Mouse (Mus musculus) adrenal gland (tissue): ENCODE measurements around the gene Gm20671.
"Not testable (repeated sequence)": the region's sequence is repeated elsewhere in the genome, so short reads cannot be mapped to it uniquely, and the experiment has no call there.

Experiments
- intact Hi-C: fragments of 180-260 bp; cut with DNase I; formaldehyde crosslinking; loops from one replicate; pipeline ENCODE4 v1.15.1; 2025

Gm20671 gene

DNA sequence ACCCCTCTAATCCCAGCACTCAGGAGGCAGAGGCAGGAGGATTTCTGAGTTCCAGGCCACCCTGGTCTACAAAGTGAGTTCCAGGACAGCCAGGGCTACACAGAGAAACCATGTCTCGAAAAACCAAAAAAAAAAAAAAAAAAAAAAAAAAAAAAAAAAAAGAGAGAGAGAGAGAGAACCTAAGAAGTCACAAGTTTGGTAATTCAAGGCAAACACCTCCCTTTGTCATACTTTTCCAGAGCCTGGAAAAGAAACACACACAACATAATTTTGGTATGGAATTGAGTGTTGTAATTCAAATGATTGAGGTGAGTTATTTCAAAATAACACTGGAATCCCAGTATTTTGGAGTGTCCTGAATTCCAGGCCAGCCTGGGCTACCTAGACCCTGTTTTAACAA is 40.5 kb downstream of the Gm20671 start:
- intact Hi-C loops = not testable (repeated sequence)

DNA sequence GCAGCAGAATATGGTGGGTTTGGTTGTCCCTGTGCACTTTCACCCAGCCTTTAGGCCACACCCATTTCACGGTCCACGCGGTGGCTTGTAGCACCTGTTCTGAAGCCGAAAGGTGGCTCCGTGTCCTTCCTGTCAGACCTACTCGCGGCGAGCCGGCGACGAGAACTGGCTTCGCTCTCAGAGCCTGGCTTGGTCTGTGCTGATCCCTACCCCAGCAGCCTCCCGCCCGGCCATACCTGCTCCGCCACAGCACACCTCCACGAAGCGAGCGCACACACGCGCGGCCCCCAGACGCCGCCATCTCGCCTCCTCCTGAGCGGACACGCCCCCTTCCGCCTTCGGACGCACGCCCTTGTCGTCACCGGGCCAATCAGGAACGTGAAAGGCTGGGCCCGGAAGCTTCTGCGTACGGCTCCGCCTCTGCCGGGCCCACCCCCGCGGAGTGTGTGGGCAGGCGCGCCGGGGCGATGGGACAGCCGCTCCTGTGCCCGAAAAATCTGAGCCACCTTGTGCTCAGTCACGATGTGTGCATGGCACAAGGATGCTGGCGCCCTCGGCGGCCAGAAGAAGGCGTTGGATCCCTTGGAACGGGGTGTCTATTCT is 41.5 kb downstream of the Gm20671 start, which contains the start of gene Pisd:
TSS of gene Pisd (minus strand) at position 334 of the 603 bp plus-strand sequence.
- intact Hi-C loops = no loop called here

DNA sequence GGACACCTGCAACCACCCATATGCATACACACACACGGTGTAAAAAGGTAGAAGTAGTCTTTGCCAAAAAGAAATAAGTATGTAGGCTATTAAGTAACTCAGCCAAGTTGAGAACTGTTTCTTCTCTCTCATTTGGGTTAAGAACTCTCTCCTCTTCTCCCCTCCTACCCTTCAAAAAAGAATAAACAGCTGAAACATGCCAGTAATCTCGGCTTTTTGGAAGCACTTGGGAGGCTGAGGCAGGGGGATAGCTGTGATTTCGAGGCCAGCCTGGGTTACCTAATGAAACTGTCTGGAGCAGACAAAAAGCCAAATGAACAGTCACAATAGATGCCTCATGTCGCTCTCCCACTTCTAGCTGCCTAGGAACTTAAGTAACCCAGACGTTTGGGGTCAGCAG is 42.2 kb downstream of the Gm20671 start:
- intact Hi-C loops = no loop called here

DNA sequence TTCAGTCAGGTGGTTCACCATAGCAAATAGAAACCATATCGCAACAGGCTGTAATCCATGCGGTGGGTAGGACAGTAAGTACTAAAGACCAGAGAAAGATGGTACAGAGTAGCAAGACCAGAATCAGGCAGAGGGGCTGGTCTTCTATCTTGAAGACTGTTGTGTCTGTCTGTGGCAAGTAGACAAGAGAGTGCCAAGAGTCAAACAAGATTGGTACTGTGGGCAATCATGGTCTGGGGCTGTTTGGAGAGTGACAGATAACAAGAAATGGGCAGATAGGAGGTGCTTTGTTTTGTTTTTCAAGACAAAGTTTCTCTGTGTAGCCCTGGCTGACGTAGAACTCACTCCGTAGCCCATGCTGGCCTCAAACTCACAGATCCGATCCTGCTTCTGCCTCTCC is 45.3 kb downstream of the Gm20671 start:
- intact Hi-C loops = no loop called here

DNA sequence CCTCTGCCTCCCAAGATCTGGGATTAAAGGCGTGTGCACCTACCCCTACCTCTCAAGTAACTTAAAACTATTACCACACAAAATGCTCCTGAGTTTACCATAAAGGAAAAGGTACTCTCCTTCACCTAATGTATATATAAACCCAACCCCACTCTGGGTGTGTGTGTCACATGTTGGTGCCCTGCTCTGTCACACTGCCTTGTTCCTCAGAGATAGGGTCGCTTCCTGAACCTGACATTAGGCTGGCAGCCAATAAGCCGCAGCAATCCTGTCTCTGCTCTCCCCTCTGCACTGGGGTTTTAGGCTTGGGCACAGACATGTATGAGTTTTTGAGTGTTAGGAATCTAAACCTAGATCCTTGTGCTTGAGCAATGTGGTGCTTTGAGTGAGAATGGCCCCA is 48.7 kb downstream of the Gm20671 start:
- intact Hi-C loops = no loop called here

DNA sequence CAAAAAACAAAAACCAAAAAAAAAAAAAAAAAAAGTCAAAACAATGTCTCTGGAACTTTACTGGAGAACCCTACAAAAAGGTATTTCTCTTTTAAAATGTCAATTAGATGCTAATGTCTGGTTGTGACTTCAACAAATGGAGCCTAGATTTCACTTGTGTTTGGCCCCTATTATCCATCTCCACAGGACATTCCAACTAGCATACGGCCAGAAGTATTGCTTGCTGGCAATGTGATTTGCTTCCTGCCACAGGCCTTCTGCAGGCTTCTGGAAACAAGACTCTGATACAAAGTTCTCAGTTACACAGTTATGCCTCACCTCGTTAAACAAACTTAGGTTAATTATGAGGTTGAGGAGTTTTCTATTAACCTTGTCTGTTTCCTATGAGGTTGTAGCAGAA is 54.5 kb downstream of the Gm20671 start:
- intact Hi-C loops = no loop called here

DNA sequence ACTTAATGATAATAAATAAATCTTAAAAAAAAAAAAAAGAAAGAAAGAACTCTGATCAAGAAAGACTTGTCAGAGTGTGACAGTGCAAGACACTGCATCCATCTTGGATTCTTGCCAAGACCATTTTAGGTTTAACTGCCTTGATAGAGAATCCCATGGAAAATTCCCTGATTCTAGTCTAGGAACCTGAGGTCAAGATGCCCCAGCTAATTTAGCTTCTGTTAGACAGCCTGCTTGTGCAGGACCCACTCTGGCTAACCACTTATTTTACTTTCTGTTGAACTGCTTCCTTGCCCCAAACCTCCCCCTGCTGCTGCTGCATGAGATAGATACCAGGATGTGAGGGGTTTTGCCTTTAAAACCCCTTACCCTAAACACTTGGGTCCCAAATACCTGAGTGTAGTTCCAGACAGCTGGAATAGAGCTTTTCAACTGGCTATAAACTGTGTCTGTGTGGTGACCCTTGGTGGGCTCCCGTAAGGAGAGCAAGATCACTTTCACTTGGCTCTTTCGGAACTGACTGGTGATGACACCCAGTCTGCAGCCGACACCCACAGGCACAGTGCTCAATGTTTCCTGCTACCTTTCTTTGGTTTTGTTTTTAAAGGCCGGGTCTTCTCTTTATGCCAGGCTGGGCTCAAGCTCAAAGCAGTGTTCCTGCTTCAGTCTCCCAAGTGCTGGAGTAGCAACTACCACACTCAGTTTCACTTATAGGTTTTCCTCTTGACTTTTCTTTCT is 59.1 kb downstream of the Gm20671 start:
- intact Hi-C loops = no loop called here

DNA sequence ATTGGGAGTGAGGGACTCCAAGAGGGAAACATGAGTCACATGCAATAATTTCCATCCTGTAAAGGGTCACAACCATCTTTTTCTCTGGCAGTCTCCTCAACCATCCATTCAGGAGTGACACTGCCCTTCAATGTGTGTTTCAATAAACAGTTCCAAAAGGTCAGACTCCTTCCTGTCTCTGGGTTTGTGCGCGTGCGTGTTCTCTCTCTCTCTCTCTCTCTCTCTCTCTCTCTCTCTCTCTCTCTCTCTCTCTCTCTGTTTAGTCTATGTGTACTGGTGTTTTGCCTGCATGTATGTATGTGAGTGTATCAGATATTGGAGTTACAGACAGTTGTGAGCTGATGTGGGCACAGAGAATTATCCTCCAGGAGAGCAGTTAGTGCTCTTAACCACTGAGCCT is 59.9 kb downstream of the Gm20671 start:
- intact Hi-C loops = no loop called here

DNA sequence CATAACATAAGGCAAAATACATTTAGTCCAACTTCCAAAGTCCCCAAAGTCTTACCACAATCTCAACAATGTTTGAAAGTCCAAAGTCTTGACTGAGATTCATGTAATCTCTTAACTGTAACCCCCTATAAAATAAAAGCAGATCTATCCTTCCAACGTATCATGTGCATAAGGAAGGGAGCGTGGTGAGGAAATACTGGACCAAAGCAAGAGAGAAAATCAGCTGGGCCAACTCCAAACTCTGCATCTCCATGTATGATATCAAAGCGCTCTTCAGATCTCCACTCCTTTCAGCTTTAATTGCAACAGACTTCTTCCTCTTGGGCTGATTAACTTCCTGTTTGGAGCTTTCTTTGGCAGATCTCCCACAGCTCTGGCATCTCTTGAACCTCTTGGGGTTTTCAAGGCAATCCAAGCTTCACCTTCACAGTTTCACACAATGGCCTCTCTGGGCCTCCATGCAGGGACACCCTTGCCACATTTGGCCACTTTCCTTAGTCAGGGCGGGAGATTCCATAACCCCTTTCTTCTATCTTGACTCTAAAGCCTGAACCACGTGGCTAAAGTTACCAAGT is 65.3 kb downstream of the Gm20671 start:
- intact Hi-C loops = no loop called here

DNA sequence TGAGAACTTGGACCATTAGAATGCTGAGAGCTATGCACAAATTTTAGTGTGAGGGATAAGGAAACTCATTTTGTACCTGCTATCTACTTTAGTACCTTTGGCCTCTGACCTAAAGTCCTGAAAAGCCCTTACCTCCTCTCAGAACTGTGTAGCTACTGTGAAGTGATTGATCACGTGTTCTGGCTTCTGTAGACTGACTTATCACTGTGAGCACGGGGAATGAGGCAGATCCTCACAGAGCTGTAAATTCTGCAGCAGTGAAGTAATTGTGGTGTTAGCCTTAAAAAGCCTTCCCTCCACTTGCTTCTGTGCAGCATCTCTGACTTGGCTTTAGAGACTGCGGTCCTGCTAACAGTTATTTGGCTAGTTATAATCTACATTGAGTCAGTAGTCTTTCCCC is 66.1 kb downstream of the Gm20671 start:
- intact Hi-C loops = no loop called here

DNA sequence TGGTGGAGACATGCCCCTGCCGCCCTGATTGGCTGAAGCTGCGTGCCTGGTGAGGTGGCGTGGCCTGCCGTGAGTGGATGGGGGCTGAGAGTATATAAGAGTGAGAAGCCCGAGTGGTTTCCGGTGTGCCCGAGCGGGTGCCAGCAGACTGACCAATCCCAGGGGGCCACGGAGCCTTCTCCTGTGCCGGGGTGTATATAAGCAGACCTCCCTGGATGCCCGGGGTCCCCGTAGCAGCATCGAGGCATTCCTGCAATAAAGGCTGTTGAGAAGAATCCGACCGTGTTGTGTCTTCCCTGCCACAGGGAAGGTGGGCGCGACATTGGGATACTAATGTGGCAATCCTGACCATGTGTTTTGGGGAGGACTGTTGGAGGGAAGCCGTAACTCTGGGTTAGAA is 66.6 kb downstream of the Gm20671 start:
- intact Hi-C loops = not testable (repeated sequence)

DNA sequence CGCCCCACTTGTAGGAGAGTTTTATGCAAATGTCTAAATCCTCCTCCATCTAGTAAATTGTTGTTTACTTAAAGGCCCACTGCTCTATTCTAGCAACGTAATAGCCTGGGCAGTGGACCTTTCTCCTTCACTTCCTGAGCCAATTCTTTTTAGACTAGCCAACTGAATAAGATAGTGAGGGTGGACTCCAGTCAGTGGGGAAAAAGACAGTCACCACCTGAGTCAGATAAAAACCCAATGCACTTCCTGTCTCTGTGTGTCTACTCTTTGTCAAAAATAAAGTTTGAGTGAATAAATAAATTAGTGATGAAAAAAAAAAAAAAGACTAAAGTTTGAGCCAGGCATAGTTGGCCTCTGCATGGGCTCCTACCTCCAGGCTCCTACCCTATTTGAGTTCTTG is 67.2 kb downstream of the Gm20671 start:
- intact Hi-C loops = no loop called here

DNA sequence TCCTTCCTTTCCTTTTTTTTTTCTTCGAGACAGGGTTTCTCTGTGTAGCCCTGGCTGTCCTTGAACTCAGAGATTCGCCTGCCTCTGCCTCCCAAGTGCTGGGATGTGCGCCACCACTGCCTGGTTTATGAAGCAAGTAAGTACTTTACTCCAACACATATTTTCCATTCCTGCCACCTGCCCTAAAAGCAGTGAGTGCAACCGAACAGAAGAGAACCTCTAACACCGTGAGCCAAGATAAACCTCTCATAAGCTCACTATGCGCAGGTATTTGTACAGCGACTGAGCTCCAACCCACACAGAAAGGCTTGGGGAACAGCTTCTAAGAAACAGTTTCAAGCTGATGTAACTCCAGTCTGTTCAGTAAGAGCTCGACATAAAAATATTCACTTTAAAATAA is 70.8 kb downstream of the Gm20671 start:
- intact Hi-C loops = no loop called here

DNA sequence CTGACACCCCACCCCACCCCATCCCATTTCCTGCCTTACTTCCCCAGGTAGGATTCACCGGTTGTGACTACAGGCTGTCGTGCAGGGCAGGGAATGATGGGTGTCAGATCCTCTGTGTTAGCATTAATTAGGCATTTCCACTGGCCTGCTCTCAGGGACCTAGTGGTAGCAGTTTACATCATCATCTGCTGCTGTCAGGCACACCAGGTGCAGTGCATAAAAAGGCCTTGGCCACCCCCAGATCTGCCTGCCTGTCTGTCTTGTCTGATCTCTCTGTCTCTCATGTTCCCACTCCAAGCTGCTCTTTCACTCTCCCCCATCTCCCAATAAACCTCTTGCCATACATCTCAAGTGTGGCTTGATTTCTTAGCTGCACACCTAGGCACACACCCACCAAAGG is 75.2 kb downstream of the Gm20671 start:
- intact Hi-C loops = no loop called here

DNA sequence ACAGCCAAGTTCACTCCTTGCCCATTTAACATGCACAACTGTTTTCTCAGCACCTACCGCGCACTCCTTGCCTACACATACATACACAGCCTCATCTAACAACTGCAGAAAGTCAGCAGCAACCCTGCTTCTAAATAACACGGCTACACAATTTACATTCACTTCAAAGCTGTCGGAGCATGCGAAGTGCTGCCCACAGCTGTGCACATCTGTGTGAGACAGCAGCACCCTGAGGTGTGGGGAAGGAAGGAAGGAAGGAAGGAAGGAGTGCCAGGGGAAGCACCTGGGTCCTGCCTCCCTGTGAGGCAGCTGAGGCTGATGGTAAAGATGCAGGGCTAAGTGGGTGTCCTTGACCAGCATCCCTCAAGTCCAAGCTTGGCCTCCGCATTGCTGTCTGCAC is 78.0 kb downstream of the Gm20671 start:
- intact Hi-C loops = no loop called here

DNA sequence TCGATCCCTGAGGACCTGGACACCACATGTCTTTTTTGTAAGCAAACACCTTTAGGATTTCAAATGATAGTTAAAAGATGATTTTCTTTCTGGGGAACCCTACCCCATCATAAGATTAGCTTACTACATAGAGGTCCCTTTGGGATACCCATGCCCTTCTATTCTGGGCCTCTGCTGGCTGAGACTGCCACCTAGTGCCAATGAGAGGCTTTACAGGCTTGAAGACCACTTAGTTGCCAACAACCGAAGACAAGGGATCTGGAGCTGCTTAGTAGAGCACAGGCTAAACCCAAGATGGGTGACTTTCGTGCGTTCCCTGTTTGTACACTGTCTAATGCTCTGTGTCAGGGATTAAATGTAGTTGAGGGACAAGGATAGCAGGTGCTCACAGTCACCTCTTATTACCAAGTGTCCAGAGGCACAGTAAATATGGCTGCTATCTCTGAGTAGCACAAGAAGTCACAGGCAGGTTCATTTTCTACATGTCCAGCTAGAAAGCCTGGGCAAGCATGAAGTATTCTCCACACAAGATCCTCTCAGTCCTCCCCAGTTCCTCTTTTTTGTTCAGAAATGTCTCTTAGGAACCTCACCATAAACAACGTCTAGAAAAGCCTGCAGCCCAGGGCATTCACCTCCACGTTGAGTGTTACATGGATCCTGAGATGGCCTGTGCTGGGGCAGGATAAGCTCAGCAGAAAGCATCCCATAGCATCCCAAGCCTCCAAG is 79.1 kb downstream of the Gm20671 start:
- intact Hi-C loops = loop anchor here (2.0 kb wide), 1 partner anchor 33 kb away; no protein-coding TSS in a partner anchor

DNA sequence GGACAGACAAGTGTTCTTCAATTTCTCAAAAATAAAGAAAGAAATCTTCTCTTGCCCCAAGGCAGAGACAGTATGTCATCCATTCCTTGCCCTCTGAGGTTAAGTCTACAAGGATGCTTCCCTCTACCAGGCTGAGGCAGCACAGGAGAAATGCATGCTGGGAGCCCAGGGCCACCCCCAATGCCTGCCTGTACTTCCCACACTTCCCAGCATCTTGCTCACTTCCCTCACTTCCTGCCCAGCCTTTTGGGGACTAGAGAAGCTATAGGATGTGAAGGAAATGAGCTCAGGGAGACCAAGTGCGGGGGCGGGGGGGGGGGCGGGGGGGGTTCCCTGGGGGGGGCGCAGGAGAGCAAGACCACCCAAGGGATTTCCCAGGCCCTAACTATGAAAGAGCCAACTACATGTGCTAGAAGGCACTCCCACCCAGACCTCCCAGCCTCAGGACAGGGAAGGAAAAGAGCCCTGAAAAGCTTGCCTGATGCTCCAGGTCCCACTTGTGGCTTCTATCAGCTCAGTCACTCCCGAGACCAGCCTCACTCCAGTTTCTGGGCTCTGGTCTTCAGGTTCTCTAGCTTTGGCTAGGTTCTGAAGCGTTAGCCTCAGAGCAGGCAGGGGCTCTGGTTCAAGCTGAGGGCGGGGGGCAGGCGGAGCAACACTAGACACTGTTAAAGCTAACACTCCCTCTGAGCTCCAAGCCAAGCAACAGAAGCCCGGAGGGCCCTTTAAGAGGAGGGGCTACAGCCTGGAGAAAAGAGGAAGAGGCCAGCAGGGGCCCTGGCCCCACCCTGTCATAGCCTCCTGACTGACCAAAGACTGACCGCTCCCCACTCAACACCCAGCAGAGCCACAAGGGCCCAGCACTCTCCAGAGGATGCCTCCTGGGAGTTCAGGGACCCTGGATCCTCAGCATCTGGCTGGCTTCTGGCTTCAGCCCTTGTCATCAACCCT is 80.9 kb downstream of the Gm20671 start:
- intact Hi-C loops = loop anchor here (2.0 kb wide), 1 partner anchor 31 kb away; no protein-coding TSS in a partner anchor

DNA sequence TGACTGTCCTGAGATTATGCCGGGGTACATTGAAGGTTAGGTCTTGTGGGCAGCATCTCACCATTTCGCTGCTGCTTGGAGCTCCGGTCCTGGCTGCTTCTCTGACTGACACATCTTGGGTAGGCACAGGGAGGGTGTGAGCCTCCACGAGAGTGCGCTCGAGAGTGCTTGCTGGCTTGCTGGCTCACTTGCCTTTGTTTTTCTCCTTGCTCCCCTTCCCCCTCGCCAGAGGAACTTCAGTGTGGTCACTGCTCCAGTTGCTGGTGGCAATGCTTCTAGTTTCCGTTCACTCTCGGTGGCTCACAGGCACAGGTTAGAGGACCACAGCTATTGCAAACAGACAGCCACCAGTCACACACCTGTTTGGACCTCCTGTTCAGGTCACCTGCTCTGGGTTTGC is 84.8 kb downstream of the Gm20671 start:
- intact Hi-C loops = no loop called here

DNA sequence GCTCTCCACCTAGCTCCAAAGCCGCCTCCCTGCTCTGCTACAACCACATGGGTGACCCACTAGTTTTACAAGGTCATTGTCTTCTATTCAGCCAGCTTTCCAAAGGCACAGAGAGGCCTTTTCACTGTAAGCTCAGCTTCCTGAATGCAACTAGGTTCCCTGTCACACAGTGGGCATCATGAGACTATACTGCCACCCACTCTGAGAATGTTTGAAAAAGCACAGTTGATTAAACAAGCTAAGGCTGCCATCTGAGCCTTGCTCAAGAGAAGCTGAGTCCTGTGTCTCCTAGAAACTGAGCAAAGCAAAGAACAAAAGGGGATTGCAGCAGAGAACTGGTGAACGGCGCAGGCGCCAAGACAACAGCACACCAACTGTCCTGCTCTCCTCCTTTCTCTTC is 85.5 kb downstream of the Gm20671 start:
- intact Hi-C loops = not testable (repeated sequence)

DNA sequence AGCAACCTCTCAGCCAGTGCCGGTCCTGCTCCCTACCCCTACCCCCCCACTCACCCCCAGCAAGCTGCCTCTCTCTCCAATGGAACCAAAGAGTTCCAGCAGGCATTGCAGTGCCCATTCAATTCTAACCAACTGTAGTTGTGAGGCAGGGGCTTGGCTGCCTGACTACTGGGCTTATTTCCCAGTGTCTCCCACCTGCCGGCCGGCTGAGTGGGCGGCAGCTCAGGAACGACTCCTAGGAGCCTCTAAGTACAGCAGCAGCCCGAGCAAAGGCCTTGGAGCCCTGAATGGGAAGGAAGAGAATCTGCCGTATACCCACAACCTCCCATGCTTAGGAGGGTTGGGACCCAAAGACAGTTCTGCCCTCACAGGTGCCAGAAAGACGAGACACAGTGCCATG is 86.1 kb downstream of the Gm20671 start:
- intact Hi-C loops = not testable (repeated sequence)

DNA sequence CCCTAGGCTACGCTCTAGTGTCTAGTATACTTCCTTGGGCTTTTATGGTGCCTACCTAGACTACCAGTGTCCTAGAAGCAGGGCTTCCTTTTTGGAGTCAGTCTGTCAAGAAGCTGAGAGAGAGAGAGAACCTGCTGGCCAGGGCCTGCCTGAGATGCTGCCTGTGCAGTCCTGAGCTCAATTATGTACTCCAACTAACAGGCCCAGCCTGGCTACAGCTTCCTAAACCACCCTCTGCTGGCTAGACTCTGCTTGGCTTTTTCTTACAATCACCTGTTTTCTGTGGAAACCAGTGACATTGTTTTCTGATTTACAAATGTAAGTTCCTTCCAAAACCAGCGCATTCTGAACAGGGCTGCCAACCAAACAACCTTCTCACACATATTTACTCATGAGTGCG is 86.8 kb downstream of the Gm20671 start:
- intact Hi-C loops = no loop called here
